Mouse (Mus musculus) neural tube, embryonic 13.5 days (tissue): ENCODE data around the gene Rorc. TPM values are rescaled to one million over a fixed set of nuclear protein-coding genes. Genes with fewer than 3 reads are reported as not detected.

Source experiments
- ATAC-seq: fragments of 200-750 bp; cut with Nextera tagmentation; 2 replicates; pipeline ENCODE4 v1.8.0; 2017; ENCODE audit warnings: low read depth, mild to moderate bottlenecking, moderate TSS enrichment, moderate library complexity
- H3K27ac ChIP-seq: fragments of 300-500 bp; sonication (generic); replicated peaks from 2 replicates; pipeline ENCODE4 v1.5.1; 2015; ENCODE audit warnings: moderate library complexity, mild to moderate bottlenecking, inconsistent platforms
- H3K27me3 ChIP-seq: fragments of 300-500 bp; sonication (generic); 2 replicates; pipeline ENCODE4 v1.6.1; 2015; ENCODE audit warnings: mild to moderate bottlenecking, inconsistent platforms
- H3K36me3 ChIP-seq: fragments of 300-500 bp; sonication (generic); 2 replicates; pipeline ENCODE4 v1.6.1; 2015; ENCODE audit warnings: mild to moderate bottlenecking, inconsistent platforms
- H3K4me1 ChIP-seq: fragments of 300-500 bp; sonication (generic); replicated peaks from 2 replicates; pipeline ENCODE4 v1.6.1; 2015; ENCODE audit warnings: inconsistent platforms
- H3K4me2 ChIP-seq: fragments of 300-500 bp; sonication (generic); 2 replicates; pipeline ENCODE4 v1.6.1; 2015; ENCODE audit warnings: inconsistent platforms, mild to moderate bottlenecking, moderate library complexity
- H3K4me3 ChIP-seq: fragments of 300-500 bp; sonication (generic); 2 replicates; pipeline ENCODE4 v1.5.1; 2015; ENCODE audit warnings: mild to moderate bottlenecking, inconsistent platforms
- H3K9ac ChIP-seq: fragments of 300-500 bp; sonication (generic); 2 replicates; pipeline ENCODE4 v1.6.1; 2015; ENCODE audit warnings: moderate library complexity, mild to moderate bottlenecking, inconsistent platforms
- H3K9me3 ChIP-seq: fragments of 300-500 bp; sonication (generic); 2 replicates; pipeline ENCODE4 v1.6.1; 2016; ENCODE audit warnings: inconsistent platforms
- WGBS: fragments of 180-500 bp; shearing (Covaris S2); methylation state at CpG from one replicate; pipeline ENCODE4 v1.1.7; 2015; 5-methylcytosine and 5-hydroxymethylcytosine counted together
- polyA plus RNA-seq: library from polyadenylated mRNA; unstranded; fragments of >200 nt; fragmentation: Nextera tagmentation; extraction: Ambion mirVana; gene quantifications from 2 replicates; pipeline ENCODE4 v1.2.1, GENCODE M21; 2015

Gene Rorc
- polyA plus RNA-seq, 1 experiment from 2014 or later: 0.33 TPM

- Histone ChIP-seq H3K9ac (no peak overlapping the region), H3K4me3 (no peak overlapping the region), H3K4me2 (no peak overlapping the region), H3K27me3 (peaks cover 44% of the 10 kb centered on the region), H3K4me1 (peaks cover 21% of the 10 kb centered on the region), H3K27ac (no peak overlapping the region), H3K9me3 (no peaks in the 10 kb centered on the region), H3K36me3 (no peaks in the 10 kb centered on the region)
- 82% methylated on average over 4 of the region's 4 CpGs for WGBS
- ATAC-seq: no peak
Observed at GRCm38 (mm10) chr3:94396851-94397250, 24.3 kb downstream of the Rorc start.

DNA sequence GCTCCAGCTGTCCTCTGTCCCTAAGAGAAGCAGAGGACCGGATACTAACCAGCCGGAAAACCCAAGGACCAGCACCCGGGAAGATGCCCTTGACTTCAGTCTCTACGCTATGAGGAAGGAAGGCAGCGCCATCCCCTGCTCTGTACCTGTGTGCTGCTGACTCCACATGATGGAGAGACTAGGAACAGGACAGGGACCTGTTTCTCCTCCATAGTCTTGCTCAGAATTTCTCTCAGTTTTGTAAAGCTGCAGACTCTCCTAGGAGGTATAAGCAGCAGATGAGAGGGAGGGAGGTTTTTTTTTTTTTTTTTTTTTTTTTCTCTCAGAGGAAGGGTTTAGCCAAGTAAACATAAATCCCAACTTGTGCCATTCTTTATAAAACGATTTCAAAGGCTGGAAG is 25.6 kb downstream of the Rorc start, which contains the start of gene Lingo4:
TSS of gene Lingo4 (plus strand) at position 301 of the 400 bp plus-strand sequence.
- 63% methylated on average over 6 of the region's 6 CpGs for WGBS
- H3K27me3 ChIP-seq: peaks cover 51% of the 10 kb centered on the region
- peak within 1 kb of the TSS; percentile 65 for H3K9ac ChIP-seq
- peak within 1 kb of the TSS; percentile 35 for H3K4me3 ChIP-seq
- no peaks in the 10 kb centered on the region for H3K9me3 ChIP-seq
- ATAC-seq: no peak
- H3K27ac ChIP-seq: 0 out of 2 replicates have a peak within 1 kb of the TSS, but pooled peaks have one; percentile 13
- H3K36me3 ChIP-seq: no peaks in the 10 kb centered on the region
- peak within 1 kb of the TSS; percentile 66 for H3K4me2 ChIP-seq
- H3K4me1 ChIP-seq: peaks cover 21% of the 10 kb centered on the region

GRCm38 (mm10) chr3:94398943-94399481 is 26.4 kb downstream of the Rorc start:
- Histone ChIP-seq H3K4me1 (peaks cover 23% of the 10 kb centered on the region), H3K27me3 (peaks cover 51% of the 10 kb centered on the region), H3K9me3 (no peaks in the 10 kb centered on the region), H3K4me2 (peak overlapping the region; percentile 66), H3K4me3 (peak overlapping the region; percentile 35), H3K9ac (peak overlapping the region; percentile 65), H3K27ac (0 out of 2 replicates have a peak overlapping the region, but pooled peaks have one; percentile 13), H3K36me3 (no peaks in the 10 kb centered on the region)
- peak; percentile 63; the same call in 1 of the 2 replicates for ATAC-seq
- WGBS: 1% methylated on average over 20 of the region's 20 CpGs

- Histone ChIP-seq H3K4me1 (peaks cover 31% of the 10 kb centered on the region), H3K4me3 (peak overlapping the region; percentile 35), H3K27ac (no peak overlapping the region), H3K9me3 (no peaks in the 10 kb centered on the region), H3K36me3 (no peaks in the 10 kb centered on the region), H3K9ac (peak overlapping the region; percentile 65), H3K4me2 (peak overlapping the region; percentile 66), H3K27me3 (peaks cover 51% of the 10 kb centered on the region)
- ATAC-seq: no peak
- WGBS: 14% methylated on average over 5 of the region's 5 CpGs
Observed at GRCm38 (mm10) chr3:94399663-94400310, 27.2 kb downstream of the Rorc start.

- Histone ChIP-seq H3K27ac (no peak overlapping the region), H3K27me3 (peaks cover 34% of the 10 kb centered on the region), H3K4me1 (peaks cover 34% of the 10 kb centered on the region), H3K36me3 (no peaks in the 10 kb centered on the region), H3K4me2 (no peak overlapping the region), H3K4me3 (no peak overlapping the region), H3K9ac (no peak overlapping the region), H3K9me3 (no peaks in the 10 kb centered on the region)
- no peak for ATAC-seq
- WGBS: 80% methylated on average over 8 of the region's 8 CpGs
Observed at GRCm38 (mm10) chr3:94402451-94402850, 29.9 kb downstream of the Rorc start.

DNA sequence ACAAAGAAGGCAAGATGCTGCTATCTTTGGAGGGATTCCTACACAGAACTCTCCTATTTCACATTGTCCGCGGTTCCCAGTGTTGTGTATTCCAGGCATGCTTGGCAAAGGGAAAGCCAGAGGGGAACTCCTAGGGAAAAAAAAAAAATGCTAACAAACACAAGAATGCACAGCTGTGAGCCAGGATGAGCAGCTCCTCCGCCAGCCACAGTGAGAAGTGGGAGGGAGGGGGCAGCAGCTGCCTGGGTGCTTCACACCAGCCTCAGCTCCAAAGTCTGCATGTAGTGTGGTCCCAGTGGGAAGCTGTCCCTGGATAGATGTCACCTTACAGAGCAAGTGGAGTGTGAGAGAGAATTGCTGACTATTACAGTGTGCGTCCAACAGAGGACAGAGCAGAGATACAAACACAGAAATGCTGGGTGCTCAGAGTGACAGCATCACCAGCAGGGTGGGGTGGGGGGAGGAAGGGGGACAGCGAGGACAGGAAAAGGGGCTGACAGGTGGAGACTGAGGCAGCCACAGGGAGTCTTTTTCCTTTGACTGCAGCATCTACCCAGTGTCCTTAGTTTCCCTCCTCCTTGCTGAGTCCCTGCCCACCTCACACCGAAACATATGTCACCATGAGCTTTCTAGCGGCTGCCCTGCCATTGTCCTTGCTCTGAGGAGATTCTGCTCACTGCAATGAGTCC is 31.9 kb downstream of the Rorc start:
- 29% methylated on average over 7 of the region's 7 CpGs for WGBS
- no peaks in the 10 kb centered on the region for H3K36me3 ChIP-seq
- no peak overlapping the region for H3K4me3 ChIP-seq
- no peak for ATAC-seq
- no peaks in the 10 kb centered on the region for H3K9me3 ChIP-seq
- no peak overlapping the region for H3K27ac ChIP-seq
- no peak overlapping the region for H3K4me2 ChIP-seq
- H3K9ac ChIP-seq: peak overlapping the region; percentile 49; the same call in 1 of the 2 replicates
- H3K4me1 ChIP-seq: peaks cover 24% of the 10 kb centered on the region
- H3K27me3 ChIP-seq: peaks cover 28% of the 10 kb centered on the region

DNA sequence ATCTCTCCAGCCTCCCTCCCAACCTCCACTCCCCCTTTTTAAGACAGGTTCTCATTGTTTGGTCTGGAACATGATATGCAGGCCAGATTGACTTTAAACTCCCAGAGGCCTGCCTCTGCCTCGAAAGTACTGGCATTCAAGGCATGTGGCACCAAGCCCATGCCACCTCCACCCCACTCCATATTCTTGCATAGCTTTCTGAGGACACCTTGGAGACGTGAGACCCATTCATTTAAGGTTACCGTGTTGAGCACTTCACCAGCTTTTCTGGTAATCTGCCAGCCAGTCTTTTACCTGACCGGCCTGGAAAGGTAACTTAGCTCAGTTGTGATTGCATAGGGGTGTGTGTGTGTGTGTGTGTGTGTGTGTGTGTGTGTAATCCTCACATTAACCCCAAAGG is 33.0 kb downstream of the Rorc start:
- H3K9ac ChIP-seq: no peak overlapping the region
- no peak for ATAC-seq
- no peak overlapping the region for H3K4me2 ChIP-seq
- peaks cover 16% of the 10 kb centered on the region; the same call in 1 of the 2 replicates for H3K4me1 ChIP-seq
- H3K27me3 ChIP-seq: peaks cover 19% of the 10 kb centered on the region
- H3K4me3 ChIP-seq: no peak overlapping the region
- H3K27ac ChIP-seq: no peak overlapping the region
- no peaks in the 10 kb centered on the region for H3K9me3 ChIP-seq
- H3K36me3 ChIP-seq: no peaks in the 10 kb centered on the region
- WGBS: 75% methylated on average over 4 of the region's 4 CpGs

- WGBS: 4% methylated on average over 25 of the region's 25 CpGs
- Histone ChIP-seq H3K27me3 (no peaks in the 10 kb centered on the region), H3K4me3 (peak overlapping the region; percentile 58), H3K36me3 (no peaks in the 10 kb centered on the region), H3K9me3 (no peaks in the 10 kb centered on the region), H3K27ac (peak overlapping the region; percentile 82), H3K4me1 (peaks cover 23% of the 10 kb centered on the region), H3K4me2 (peak overlapping the region; percentile 91), H3K9ac (peak overlapping the region; percentile 75)
- peak; percentile 70 for ATAC-seq
Observed at GRCm38 (mm10) chr3:94412530-94412929, 39.9 kb downstream of the Rorc start.

GRCm38 (mm10) chr3:94413031-94413679 is 40.6 kb downstream of the Rorc start, which contains the start of gene Tdrkh:
TSS of gene Tdrkh (plus strand) at chr3:94413273.
- peak; percentile 99 for ATAC-seq
- H3K9me3 ChIP-seq: no peaks in the 10 kb centered on the region
- WGBS: 6% methylated on average over 52 of the region's 52 CpGs

DNA sequence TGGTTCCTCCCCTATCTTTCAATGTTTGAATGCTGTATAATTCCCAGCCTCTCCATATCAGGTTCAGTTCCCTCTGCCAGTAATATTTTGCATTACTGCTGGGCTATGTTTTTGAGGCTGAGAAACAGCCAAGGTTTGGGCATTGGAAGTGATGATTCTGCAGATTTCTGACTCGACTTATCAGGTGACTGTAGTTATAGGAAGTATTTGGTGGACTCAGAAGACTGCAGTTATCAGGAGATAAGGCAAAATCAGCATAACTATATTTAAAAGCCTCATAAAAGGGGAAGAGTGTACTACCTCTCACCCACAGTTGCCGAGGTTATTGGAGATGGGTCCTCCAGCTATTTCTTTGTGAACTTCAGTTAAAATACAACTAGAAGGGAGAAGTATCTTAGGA is 58.4 kb downstream of the Rorc start:
- Histone ChIP-seq H3K27ac (no peak overlapping the region), H3K9me3 (no peaks in the 10 kb centered on the region), H3K27me3 (no peaks in the 10 kb centered on the region), H3K9ac (no peak overlapping the region), H3K4me2 (no peak overlapping the region), H3K36me3 (peaks cover 52% of the 10 kb centered on the region), H3K4me1 (no peaks in the 10 kb centered on the region), H3K4me3 (no peak overlapping the region)
- 78% methylated on average over 2 of the region's 2 CpGs for WGBS
- no peak for ATAC-seq

More at GRCm38 (mm10) chr3:94413031-94413679, 40.6 kb downstream of the Rorc start, which contains the start of gene Tdrkh:
- no peaks in the 10 kb centered on the region for H3K27me3 ChIP-seq
- H3K9ac ChIP-seq: peak within 1 kb of the TSS; percentile 79
- H3K4me1 ChIP-seq: peaks cover 23% of the 10 kb centered on the region
- peak within 1 kb of the TSS; percentile 91 for H3K4me2 ChIP-seq
- H3K27ac ChIP-seq: peak within 1 kb of the TSS; percentile 82
- H3K36me3 ChIP-seq: no peaks in the 10 kb centered on the region
- H3K4me3 ChIP-seq: peak within 1 kb of the TSS; percentile 58

DNA sequence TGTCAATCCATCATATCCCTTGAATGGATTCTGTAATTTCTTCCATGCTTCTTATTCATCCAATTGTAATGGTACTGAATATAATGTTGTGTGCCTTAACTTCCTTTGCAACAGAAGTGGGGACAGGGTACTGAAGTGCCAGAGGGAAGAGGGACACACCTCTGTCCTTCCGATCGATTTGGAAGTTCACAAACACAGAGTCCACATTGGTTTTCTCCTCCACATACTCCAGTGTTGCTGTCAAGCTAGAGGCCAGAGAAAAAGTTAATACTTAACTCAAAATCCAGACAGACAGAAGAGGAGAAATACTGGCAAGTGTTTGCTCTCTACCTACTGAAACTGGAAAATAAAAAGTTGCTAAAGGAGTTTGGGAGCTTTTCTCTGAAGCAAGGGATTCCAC is 61.7 kb downstream of the Rorc start:
- Histone ChIP-seq H3K9me3 (no peaks in the 10 kb centered on the region), H3K9ac (no peak overlapping the region), H3K4me3 (no peak overlapping the region), H3K27me3 (no peaks in the 10 kb centered on the region), H3K36me3 (peaks cover 22% of the 10 kb centered on the region), H3K27ac (no peak overlapping the region), H3K4me2 (no peak overlapping the region), H3K4me1 (no peaks in the 10 kb centered on the region)
- WGBS: 92% methylated on average over 2 of the region's 2 CpGs
- ATAC-seq: no peak

DNA sequence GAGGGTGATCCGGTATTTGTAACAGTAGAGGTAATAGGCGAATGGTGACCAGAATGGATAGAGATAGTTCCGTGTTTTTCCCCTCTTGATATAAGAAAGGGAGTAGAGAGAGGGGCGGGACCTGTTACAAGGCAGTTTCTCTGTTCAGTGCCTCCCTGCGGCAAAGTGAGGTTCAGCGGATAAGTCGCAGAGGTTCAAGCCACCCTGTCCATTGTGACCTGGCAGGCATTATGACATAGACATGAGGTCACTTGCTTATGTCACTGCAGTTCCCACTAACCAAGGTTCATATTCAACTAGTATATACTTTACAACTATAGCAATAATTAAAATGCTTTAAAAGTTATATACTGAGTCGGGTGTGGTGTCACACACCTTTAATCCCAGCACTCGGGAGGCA is 63.8 kb downstream of the Rorc start:
- Histone ChIP-seq H3K27ac (no peak overlapping the region), H3K9me3 (no peaks in the 10 kb centered on the region), H3K4me3 (no peak overlapping the region), H3K27me3 (peaks cover 6% of the 10 kb centered on the region; the same call in 1 of the 2 replicates), H3K36me3 (peaks cover 1% of the 10 kb centered on the region; the same call in 1 of the 2 replicates), H3K9ac (no peak overlapping the region), H3K4me2 (no peak overlapping the region), H3K4me1 (no peaks in the 10 kb centered on the region)
- 84% methylated on average over 9 of the region's 9 CpGs for WGBS
- no peak for ATAC-seq
